Mouse (Mus musculus): ENCODE data around the gene Wdr18.
"Not testable (repeated sequence)": the region's sequence is repeated elsewhere in the genome, so short reads cannot be mapped to it uniquely, and the experiment has no call there.

The Wdr18 gene

GRCm38 (mm10) chr10:79946752-79947322, 13.1 kb upstream of the Wdr18 start:
- DNase-seq (ENCODE audit: extremely low spot score, low spot score): no peak

GRCm38 (mm10) chr10:79947502-79947901, 12.4 kb upstream of the Wdr18 start:
- DNase-seq (ENCODE audit: extremely low spot score, low spot score): no peak

- DNase-seq (ENCODE audit: extremely low spot score, low spot score): no peak
Measured at GRCm38 (mm10) chr10:79949873-79950272, 10.1 kb upstream of the Wdr18 start.

- DNase-seq (ENCODE audit: extremely low spot score, low spot score): no peak
Measured at GRCm38 (mm10) chr10:79950661-79951060, 9.3 kb upstream of the Wdr18 start.

- no peak for DNase-seq (ENCODE audit: extremely low spot score, low spot score)
Measured at GRCm38 (mm10) chr10:79953946-79954345, 6.0 kb upstream of the Wdr18 start.

GRCm38 (mm10) chr10:79955691-79956090, 4.3 kb upstream of the Wdr18 start:
- no peak for DNase-seq (ENCODE audit: extremely low spot score, low spot score)

- DNase-seq (ENCODE audit: extremely low spot score, low spot score): no peak
Measured at GRCm38 (mm10) chr10:79956643-79957154, 3.3 kb upstream of the Wdr18 start.

- peak; percentile 85 for DNase-seq (ENCODE audit: extremely low spot score, low spot score)
Measured at GRCm38 (mm10) chr10:79958140-79958816, 1.7 kb upstream of the Wdr18 start.

GRCm38 (mm10) chr10:79959412-79959811, 540 bp upstream of the Wdr18 start:
- DNase-seq (ENCODE audit: extremely low spot score, low spot score): not testable (repeated sequence)

GRCm38 (mm10) chr10:79960671-79961294, 831 bp downstream of the Wdr18 start:
- DNase-seq (ENCODE audit: extremely low spot score, low spot score): no peak

GRCm38 (mm10) chr10:79964727-79965126, 4.8 kb downstream of the Wdr18 start:
- DNase-seq (ENCODE audit: extremely low spot score, low spot score): no peak

GRCm38 (mm10) chr10:79965325-79965724, 5.4 kb downstream of the Wdr18 start:
- no peak for DNase-seq (ENCODE audit: extremely low spot score, low spot score)

GRCm38 (mm10) chr10:79966886-79967400, 7.0 kb downstream of the Wdr18 start:
- no peak for DNase-seq (ENCODE audit: extremely low spot score, low spot score)

GRCm38 (mm10) chr10:79968181-79968580, 8.2 kb downstream of the Wdr18 start:
- DNase-seq (ENCODE audit: extremely low spot score, low spot score): no peak

- DNase-seq (ENCODE audit: extremely low spot score, low spot score): no peak
Measured at GRCm38 (mm10) chr10:79969124-79969568, 9.2 kb downstream of the Wdr18 start.

- DNase-seq (ENCODE audit: extremely low spot score, low spot score): no peak
Measured at GRCm38 (mm10) chr10:79970415-79971182, 10.6 kb downstream of the Wdr18 start, which contains the start of gene Grin3b. Grin3b (plus strand) TSS chr10:79970715.

- DNase-seq (ENCODE audit: extremely low spot score, low spot score): no peak
Measured at GRCm38 (mm10) chr10:79971183-79971497, 11.2 kb downstream of the Wdr18 start.

GRCm38 (mm10) chr10:79972831-79973230, 12.9 kb downstream of the Wdr18 start:
- no peak for DNase-seq (ENCODE audit: extremely low spot score, low spot score)

GRCm38 (mm10) chr10:79974087-79974486, 14.1 kb downstream of the Wdr18 start:
- DNase-seq (ENCODE audit: extremely low spot score, low spot score): no peak

- DNase-seq (ENCODE audit: extremely low spot score, low spot score): no peak
Measured at GRCm38 (mm10) chr10:79974668-79975067, 14.7 kb downstream of the Wdr18 start.

GRCm38 (mm10) chr10:79976071-79976721, 16.2 kb downstream of the Wdr18 start:
- no peak for DNase-seq (ENCODE audit: extremely low spot score, low spot score)
